Comparison of ENCODE assay signal across 21 mouse cellular contexts in the genomic region with DNA sequence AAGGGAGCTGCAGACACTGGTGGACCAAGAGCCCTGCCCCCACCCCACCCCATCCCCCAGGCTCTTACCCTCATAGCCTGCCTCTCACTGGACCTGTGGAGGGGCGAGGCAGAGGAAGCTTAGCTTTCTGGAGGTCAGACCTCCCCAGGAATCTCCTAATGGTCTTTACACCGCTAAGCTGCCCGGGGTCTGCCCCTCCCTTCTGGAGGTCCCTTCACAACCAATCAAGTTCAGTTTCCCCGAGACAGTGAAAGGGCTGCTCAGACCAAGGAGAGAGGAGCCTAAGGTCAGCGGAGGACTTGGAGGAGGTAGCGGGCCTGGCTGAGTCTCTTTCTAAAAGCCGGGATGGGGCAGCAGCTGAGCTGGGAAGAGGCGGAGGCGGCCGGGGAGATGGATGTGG. TPM values are rescaled to one million over a fixed set of nuclear protein-coding genes. Genes with fewer than 3 reads are reported as not detected.
A peak's percentile ranks its signal among the peaks of the same experiment; 100 is the strongest.
DNase-seq lines count a peak whose midpoint lies in the region; ATAC-seq and TF ChIP-seq lines count a peak whose summit lies in the region.
"Had no signal": no experiment of that assay in that cellular context is flagged by ENCODE, and none has a peak within 500 bp of the region (broad histone marks: within the 10 kb centered on the region; RNA-seq: fewer than 3 reads in every experiment).

A gene (plus strand): TSS at position 249 of the 400 bp plus-strand sequence.

- peaks cover 17% of the 10 kb centered on the region for H3K36me3 ChIP-seq in forebrain, embryonic 10.5 days (replicated peaks)
- H3K36me3 ChIP-seq in forebrain, embryonic 14.5 days (ENCODE audit: control insufficient read depth, insufficient read depth, low read length): peaks cover 7% of the 10 kb centered on the region; the same call in 1 of the 2 replicates
- 0 out of 2 replicates have a peak, but pooled peaks cover 3% of the 10 kb centered on the region for H3K36me3 ChIP-seq in kidney, postnatal 0 days (ENCODE audit: insufficient read depth, low read length)
- H3K36me3 ChIP-seq in ES-Bruce4 (ENCODE audit: control insufficient read depth, insufficient read depth, low read length, poor library complexity, severe bottlenecking): no peaks in the 10 kb centered on the region
- 0 out of 2 replicates have a peak, but pooled peaks cover 2% of the 10 kb centered on the region for H3K36me3 ChIP-seq in intestine, embryonic 15.5 days

- no peak for TF ChIP-seq EP300 in ES-Bruce4 (IDR thresholded peaks at IDR 0.05; ENCODE audit: insufficient read depth, low read depth, low read length)

- no peak within 1 kb of the TSS for H3K4me2 ChIP-seq in forebrain, embryonic 14.5 days (ENCODE audit: low read length)
- no peak within 1 kb of the TSS for H3K4me2 ChIP-seq in kidney, postnatal 0 days (ENCODE audit: low read length)
- H3K4me2 ChIP-seq in intestine, embryonic 15.5 days (replicated peaks): no peak within 1 kb of the TSS
- H3K4me2 ChIP-seq: embryonic facial prominence, embryonic 15.5 days; heart, embryonic 13.5 days; hindbrain, embryonic 12.5 days had no signal

- no peak within 1 kb of the TSS; the same call in 1 of the 2 replicates for H3K4me3 ChIP-seq in forebrain, embryonic 10.5 days
- no peak within 1 kb of the TSS for H3K4me3 ChIP-seq in forebrain, embryonic 14.5 days (ENCODE audit: low read depth, low read length)
- H3K4me3 ChIP-seq in kidney, postnatal 0 days (replicated peaks; ENCODE audit: low read depth, low read length): no peak within 1 kb of the TSS
- H3K4me3 ChIP-seq in ES-Bruce4 (ENCODE audit: low read depth, low read length): peak within 1 kb of the TSS; percentile 10; the same call in 1 of the 2 replicates
- H3K4me3 ChIP-seq in intestine, embryonic 15.5 days (replicated peaks): no peak within 1 kb of the TSS
- H3K4me3 ChIP-seq: embryonic facial prominence, embryonic 15.5 days; erythroblast, embryonic 14.5 days; heart, embryonic 13.5 days; hindbrain, embryonic 12.5 days had no signal

- no peak for TF ChIP-seq CTCF in kidney, postnatal 0 days (IDR thresholded peaks at IDR 0.05; ENCODE audit: low read depth)
- no peak for TF ChIP-seq CTCF in ES-Bruce4 (IDR thresholded peaks at IDR 0.05; ENCODE audit: low read depth, low read length)

- H3K9ac ChIP-seq in forebrain, embryonic 14.5 days (ENCODE audit: low read length): no peak within 1 kb of the TSS
- H3K9ac ChIP-seq in kidney, postnatal 0 days (ENCODE audit: low read depth, low read length): no peak within 1 kb of the TSS
- H3K9ac ChIP-seq in ES-Bruce4 (ENCODE audit: low read depth, poor library complexity, severe bottlenecking): no peak within 1 kb of the TSS
- H3K9ac ChIP-seq in intestine, embryonic 15.5 days: no peak within 1 kb of the TSS
- H3K9ac ChIP-seq: embryonic facial prominence, embryonic 15.5 days; heart, embryonic 13.5 days; hindbrain, embryonic 12.5 days had no signal

- TF ChIP-seq POLR2A in ES-Bruce4 (IDR thresholded peaks at IDR 0.05; ENCODE audit: insufficient read depth, low read length): no peak

- peaks cover 31% of the 10 kb centered on the region for H3K4me1 ChIP-seq in forebrain, embryonic 10.5 days
- H3K4me1 ChIP-seq in forebrain, embryonic 14.5 days (ENCODE audit: control insufficient read depth, insufficient read depth, low read length): no peaks in the 10 kb centered on the region
- H3K4me1 ChIP-seq in kidney, postnatal 0 days (replicated peaks; ENCODE audit: insufficient read depth, low read length): no peaks in the 10 kb centered on the region
- peaks cover 1% of the 10 kb centered on the region for H3K4me1 ChIP-seq in ES-Bruce4 (ENCODE audit: control insufficient read depth, insufficient read depth, low read length)
- H3K4me1 ChIP-seq in intestine, embryonic 15.5 days (replicated peaks): no peaks in the 10 kb centered on the region
- H3K4me1 ChIP-seq: embryonic facial prominence, embryonic 15.5 days; heart, embryonic 13.5 days; hindbrain, embryonic 12.5 days had no signal

- 40% methylated on average over 10 of the region's 10 CpGs for WGBS in forebrain, embryonic 10.5 days
- WGBS in forebrain, embryonic 14.5 days: 31% methylated on average over 10 of the region's 10 CpGs
- WGBS in kidney, postnatal 0 days: 23% methylated on average over 10 of the region's 10 CpGs
- 30% methylated on average over 10 of the region's 10 CpGs for WGBS in intestine, embryonic 15.5 days

- H3K9me3 ChIP-seq in forebrain, embryonic 10.5 days: peaks cover 6% of the 10 kb centered on the region
- no peaks in the 10 kb centered on the region for H3K9me3 ChIP-seq in forebrain, embryonic 14.5 days (replicated peaks; ENCODE audit: control insufficient read depth, low read length)
- no peaks in the 10 kb centered on the region for H3K9me3 ChIP-seq in kidney, postnatal 0 days (replicated peaks; ENCODE audit: low read length)
- no peaks in the 10 kb centered on the region for H3K9me3 ChIP-seq in ES-Bruce4 (replicated peaks; ENCODE audit: control insufficient read depth, insufficient read depth, low read length, poor library complexity, severe bottlenecking)
- H3K9me3 ChIP-seq in intestine, embryonic 15.5 days: no peaks in the 10 kb centered on the region
- H3K9me3 ChIP-seq: embryonic facial prominence, embryonic 15.5 days had no signal

- no peak for DNase-seq in forebrain, embryonic 10.5 days (ENCODE audit: extremely low spot score, low spot score)
- DNase-seq in forebrain, embryonic 14.5 days (ENCODE audit: low spot score): no peak
- DNase-seq in kidney, postnatal 0 days (ENCODE audit: low spot score): no peak
- DNase-seq in kidney, postnatal 36 days: no peak
- peak; percentile 55 for DNase-seq in retina, embryonic 14.5 days (ENCODE audit: low spot score)
- DNase-seq: cerebellum, adult 11-12 months; cerebellum, adult 9-10 months; cerebellum, postnatal 25 days; gastrocnemius, postnatal 10 days; heart, postnatal 4 days had no signal

- peak within 1 kb of the TSS; percentile 30; the same call in 1 of the 2 replicates for H3K27ac ChIP-seq in forebrain, embryonic 10.5 days
- H3K27ac ChIP-seq in forebrain, embryonic 14.5 days (ENCODE audit: low read depth, low read length): no peak within 1 kb of the TSS
- no peak within 1 kb of the TSS for H3K27ac ChIP-seq in kidney, postnatal 0 days
- no peak within 1 kb of the TSS for H3K27ac ChIP-seq in ES-Bruce4 (ENCODE audit: insufficient read depth, low read length)
- no peak within 1 kb of the TSS for H3K27ac ChIP-seq in intestine, embryonic 15.5 days
- H3K27ac ChIP-seq: embryonic facial prominence, embryonic 15.5 days; heart, embryonic 13.5 days; hindbrain, embryonic 12.5 days; hindbrain, postnatal 0 days had no signal

- peaks cover 10% of the 10 kb centered on the region; the same call in 1 of the 2 replicates for H3K27me3 ChIP-seq in forebrain, embryonic 10.5 days (ENCODE audit: poor library complexity, severe bottlenecking)
- no peaks in the 10 kb centered on the region for H3K27me3 ChIP-seq in forebrain, embryonic 14.5 days (replicated peaks; ENCODE audit: control insufficient read depth, insufficient read depth, low read length)
- H3K27me3 ChIP-seq in kidney, postnatal 0 days (ENCODE audit: insufficient read depth, low read length): no peaks in the 10 kb centered on the region
- H3K27me3 ChIP-seq in ES-Bruce4 (ENCODE audit: control insufficient read depth, insufficient read depth, low read length, poor library complexity, severe bottlenecking): no peaks in the 10 kb centered on the region
- H3K27me3 ChIP-seq in intestine, embryonic 15.5 days (replicated peaks): no peaks in the 10 kb centered on the region
- H3K27me3 ChIP-seq: embryonic facial prominence, embryonic 15.5 days; hindbrain, embryonic 12.5 days; Patski had no signal

- no peak for ATAC-seq in forebrain, embryonic 14.5 days
- ATAC-seq in kidney, postnatal 0 days (replicated peaks; ENCODE audit: low FRiP score, low read depth): peak; percentile 40; the same call in 1 of the 2 replicates
- no peak for ATAC-seq in granulocyte monocyte progenitor cell, adult 5-6 weeks (replicated peaks; ENCODE audit: poor library complexity, severe bottlenecking)
- no peak for ATAC-seq in intestine, embryonic 15.5 days
- ATAC-seq: activated CD4-positive, CD25-positive, alpha-beta regulatory T cell, adult 4 months; forebrain, embryonic 16.5 days; hindbrain, postnatal 0 days; Patski had no signal

RNA-seq across cellular contexts. Expression of the gene that starts here (rescaled TPM):
- polyA plus RNA-seq in forebrain, embryonic 10.5 days (2016; fragmentation: Nextera tagmentation; extraction: Ambion mirVana): 1.3 and 1.5 TPM in 2 replicates
- polyA plus RNA-seq in forebrain, embryonic 14.5 days (2014; fragmentation: Nextera tagmentation; extraction: Ambion mirVana): 0.37 TPM in 1 of 2 replicates, not detected in the other
- polyA plus RNA-seq in kidney, postnatal 0 days (2015; fragmentation: Nextera tagmentation; extraction: Ambion mirVana): 6.0 and 6.3 TPM in 2 replicates
- polyA plus RNA-seq in ES-Bruce4 (2011; ENCODE audit: insufficient read depth, insufficient read length, low read depth, missing spikeins): 0.91 and 1.1 TPM in 2 replicates
- 0.47 and 0.80 TPM in 2 replicates for total RNA-seq in granulocyte monocyte progenitor cell, adult 5-6 weeks (2014; fragmentation: Nextera tagmentation)
- total RNA-seq in granulocyte monocyte progenitor cell, adult 5-6 weeks (2017): 0.43 TPM in 1 of 2 replicates, not detected in the other
- 0.52 and 0.78 TPM in 2 replicates for polyA plus RNA-seq in intestine, embryonic 15.5 days (2015; fragmentation: Nextera tagmentation; extraction: Ambion mirVana)
- total RNA-seq: hindbrain, postnatal 0 days had no signal
- polyA plus RNA-seq: erythroblast, embryonic 14.5 days had no signal
